Mouse (Mus musculus) embryo, embryonic 10 days (tissue): ENCODE measurements around the gene Asic4.

Source experiments
- DNase-seq: peaks from one replicate; pipeline ENCODE4 v3.0.0-alpha.2; 2015; ENCODE audit warnings: low spot score

The Asic4 gene

GRCm38 (mm10) chr1:75443247-75444024 lies 6.8 kb upstream of the Asic4 start:
- peak; percentile 44 for DNase-seq

GRCm38 (mm10) chr1:75444208-75444607 lies 6.0 kb upstream of the Asic4 start:
- DNase-seq = peak; percentile 62

GRCm38 (mm10) chr1:75445141-75445701 lies 5.0 kb upstream of the Asic4 start:
- DNase-seq = no peak

GRCm38 (mm10) chr1:75445751-75446611 lies 4.3 kb upstream of the Asic4 start:
- peak; percentile 93 for DNase-seq

GRCm38 (mm10) chr1:75446656-75447055 lies 3.6 kb upstream of the Asic4 start:
- DNase-seq = peak; percentile 72

GRCm38 (mm10) chr1:75447265-75448051 lies 2.8 kb upstream of the Asic4 start:
- DNase-seq = peak; percentile 53

- DNase-seq = no peak
Measured at GRCm38 (mm10) chr1:75448052-75448431, 2.2 kb upstream of the Asic4 start.

- peak; percentile 73 for DNase-seq
Measured at GRCm38 (mm10) chr1:75448937-75449336, 1.3 kb upstream of the Asic4 start.

GRCm38 (mm10) chr1:75449377-75450135 lies 680 bp upstream of the Asic4 start:
- no peak for DNase-seq

GRCm38 (mm10) chr1:75451900-75452299 lies 1.7 kb downstream of the Asic4 start:
- no peak for DNase-seq

- no peak for DNase-seq
Measured at GRCm38 (mm10) chr1:75455433-75455832, 5.2 kb downstream of the Asic4 start.

GRCm38 (mm10) chr1:75455948-75456347 lies 5.7 kb downstream of the Asic4 start:
- DNase-seq = no peak

GRCm38 (mm10) chr1:75456746-75457564 lies 6.7 kb downstream of the Asic4 start:
- DNase-seq = peak; percentile 65

GRCm38 (mm10) chr1:75457710-75458024 lies 7.4 kb downstream of the Asic4 start:
- DNase-seq = peak; percentile 73

GRCm38 (mm10) chr1:75458025-75458788 lies 8.0 kb downstream of the Asic4 start:
- DNase-seq = peak; percentile 71

- DNase-seq = no peak
Measured at GRCm38 (mm10) chr1:75458789-75459684, 8.8 kb downstream of the Asic4 start.

- no peak for DNase-seq
Measured at GRCm38 (mm10) chr1:75460297-75460696, 10.1 kb downstream of the Asic4 start.

- peak; percentile 31 for DNase-seq
Measured at GRCm38 (mm10) chr1:75462636-75463035, 12.4 kb downstream of the Asic4 start.
